Mouse (Mus musculus) ES-Bruce4 (cell line): Measurements from ENCODE around the gene H2-Ke6.

Experiments used
- CTCF ChIP-seq: IDR thresholded peaks from one replicate; pipeline ENCODE4 v1.8.1; 2011; ENCODE audit warnings: low read depth, low read length
- EP300 ChIP-seq: IDR thresholded peaks from 2 replicates; pipeline ENCODE4 v1.6.1; 2011; ENCODE audit warnings: low read depth, low read length; ENCODE audit not compliant: insufficient read depth
- POLR2A ChIP-seq: IDR thresholded peaks from one replicate; pipeline ENCODE4 v1.8.1; 2011; ENCODE audit warnings: low read length; ENCODE audit not compliant: insufficient read depth

DNA sequence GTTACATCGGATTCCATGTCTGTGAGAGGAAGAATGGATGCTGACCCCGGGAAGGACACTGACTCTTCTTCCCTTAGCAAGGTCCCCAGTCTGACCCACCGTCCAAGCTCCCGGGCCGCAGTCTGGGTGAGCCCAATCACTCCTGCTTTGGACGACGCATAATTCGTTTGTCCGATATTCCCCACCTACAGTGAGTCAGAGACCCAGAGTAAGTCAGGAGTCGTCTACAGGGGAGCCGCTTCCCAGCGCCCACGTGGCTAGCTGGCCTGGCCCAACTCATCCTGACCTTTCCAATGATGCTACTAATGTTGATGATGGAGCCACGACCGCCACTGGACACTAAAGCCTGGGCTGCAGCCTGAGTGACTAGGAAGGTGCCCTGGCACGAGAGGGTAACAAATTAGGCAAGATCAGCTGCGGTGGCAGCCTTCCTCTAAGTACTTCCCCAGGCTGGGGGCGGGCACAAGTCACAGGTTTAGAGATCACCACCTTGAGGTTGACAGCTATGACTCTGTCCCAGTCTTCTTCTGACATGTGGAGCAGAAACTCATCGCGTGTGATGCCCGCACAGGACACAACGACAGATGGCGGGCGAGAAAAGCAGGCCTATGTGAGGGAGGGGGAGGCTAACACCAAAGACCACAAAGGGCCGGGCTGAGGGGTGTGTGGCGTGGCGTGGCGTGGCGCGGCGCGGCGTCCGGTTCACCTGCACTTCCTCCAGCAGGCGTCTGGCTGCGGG, 774 bp downstream of the H2-Ke6 start:
- TF ChIP-seq CTCF: no peak
- TF ChIP-seq POLR2A: no peak
- TF ChIP-seq EP300: no peak
